Mouse (Mus musculus): Measurements from ENCODE around the gene Porcn.
A peak's percentile ranks its signal among the peaks of the same experiment; 100 is the strongest.

Gene Porcn

DNA sequence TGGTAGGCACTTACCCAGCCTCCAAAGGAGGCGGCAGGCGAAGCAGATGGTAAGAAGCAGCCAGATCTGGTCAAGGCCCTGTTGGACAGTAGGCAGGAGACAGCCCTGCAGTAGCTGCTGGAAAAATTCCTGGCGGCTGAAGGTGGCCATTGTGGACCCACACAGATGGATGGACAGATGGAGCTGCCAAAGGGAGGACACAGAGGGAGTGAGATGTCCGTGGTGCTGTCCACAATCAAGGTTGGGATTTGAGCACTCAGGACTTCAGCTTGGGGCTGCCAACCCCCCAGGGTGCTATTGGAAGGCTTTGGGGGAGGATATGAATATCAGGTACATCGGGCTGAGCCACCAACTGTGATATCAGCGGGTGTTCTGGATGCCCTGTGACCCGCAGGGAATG lies 774 bp downstream of the Porcn start:
- DNase-seq = peak; percentile 97

DNA sequence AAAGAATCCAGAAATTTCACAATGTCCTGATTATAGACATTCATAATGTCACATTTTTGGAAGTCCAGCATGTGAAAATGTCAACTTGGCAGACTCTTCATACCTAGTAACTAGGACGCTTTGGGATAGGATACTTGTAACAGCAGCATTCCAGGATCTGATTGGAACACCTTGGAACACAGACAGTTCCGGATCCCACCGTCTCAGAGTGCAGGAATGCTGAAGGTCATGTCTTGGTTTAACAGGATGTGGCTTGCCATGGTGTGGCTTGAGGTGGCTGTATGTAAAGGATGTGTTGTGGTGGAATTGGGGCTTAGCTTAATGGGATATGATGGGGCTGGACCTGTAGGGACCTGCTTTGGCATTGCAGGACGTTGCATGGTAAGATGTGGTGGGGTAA lies 1.2 kb downstream of the Porcn start:
- DNase-seq = no peak

DNA sequence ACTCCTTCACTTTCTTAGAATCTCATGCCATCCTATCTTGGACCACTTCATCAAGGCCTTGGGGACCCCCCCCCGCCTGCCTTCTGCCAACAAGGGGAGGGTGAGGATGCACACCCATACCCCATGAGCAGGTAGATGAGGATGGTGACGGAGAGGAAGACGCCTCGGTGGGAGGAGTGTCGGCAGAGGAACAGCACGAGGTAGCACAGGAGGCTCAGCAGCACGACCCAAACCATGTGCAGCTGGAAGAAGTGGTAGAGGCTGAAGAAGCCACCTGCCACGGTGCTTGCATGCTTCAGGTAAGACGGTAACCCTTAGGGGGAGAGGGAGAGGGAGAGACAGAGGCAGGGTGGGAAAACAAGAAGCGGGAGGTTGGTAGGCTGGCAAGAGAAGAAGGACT lies 2.2 kb downstream of the Porcn start:
- peak; percentile 55 for DNase-seq

DNA sequence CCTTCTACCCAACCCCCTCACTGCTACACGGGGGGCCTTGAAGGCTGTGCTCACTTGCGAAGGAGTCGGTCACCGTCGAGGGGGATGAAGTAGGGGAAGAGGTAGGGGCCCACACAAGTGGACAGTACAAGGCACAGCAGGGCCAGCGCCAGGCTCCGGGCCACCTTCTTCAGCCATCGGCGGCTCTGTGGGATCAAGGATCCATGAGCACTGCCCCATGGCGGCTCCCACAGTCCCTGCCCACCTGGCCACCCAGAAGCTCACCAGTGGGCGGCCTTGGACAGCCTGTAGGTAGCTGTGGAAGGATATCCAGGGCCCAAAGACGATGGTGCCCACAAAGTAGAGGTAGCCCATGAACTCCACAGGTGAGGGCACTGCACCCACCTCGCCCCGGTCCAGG lies 3.2 kb downstream of the Porcn start:
- DNase-seq = peak; percentile 41

GRCm38 (mm10) chrX:8193419-8193723 lies 13.0 kb downstream of the Porcn start, which contains the start of gene Ebp:
TSS of gene Ebp (minus strand) at chrX:8193512.
- DNase-seq = no peak

DNA sequence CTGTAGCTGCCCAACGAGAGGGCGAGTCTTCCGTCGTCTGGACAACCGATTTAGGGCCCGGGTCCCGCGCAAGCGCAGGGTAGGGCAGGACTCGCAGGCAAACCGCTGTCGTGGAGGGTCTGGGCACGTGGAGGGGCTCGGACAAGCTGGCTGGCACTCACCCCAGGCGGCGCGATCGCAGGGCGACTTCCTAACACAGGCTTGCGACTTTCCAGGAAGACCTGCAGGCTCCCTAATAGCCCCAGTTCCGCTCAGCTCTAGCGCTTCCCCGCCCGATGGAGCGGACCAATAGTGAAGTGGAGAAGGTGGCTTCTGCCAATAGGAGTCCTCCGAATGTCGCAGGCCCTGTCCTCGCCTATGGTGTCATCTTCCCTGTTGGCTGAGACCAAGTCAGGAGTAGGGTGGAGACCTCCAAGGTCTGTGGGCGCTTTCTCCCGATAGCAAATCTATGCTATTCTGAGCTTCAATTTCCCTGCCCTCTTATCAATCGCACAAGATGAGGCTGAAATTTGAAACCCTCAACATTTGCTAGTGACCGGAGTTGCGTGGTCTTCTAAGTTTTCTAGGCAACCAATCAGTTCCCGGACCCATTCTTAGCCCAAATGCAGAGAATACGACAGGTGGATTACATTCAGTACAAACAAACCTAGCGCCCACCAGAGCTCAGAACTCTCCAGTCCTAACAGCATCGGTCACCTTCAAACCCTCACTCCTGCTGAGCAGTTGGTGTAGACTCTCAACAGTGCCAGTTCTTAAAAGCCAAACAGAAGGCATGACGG lies 13.5 kb downstream of the Porcn start:
- peak; percentile 89 for DNase-seq

GRCm38 (mm10) chrX:8192126-8192639 lies 14.1 kb downstream of the Porcn start:
- peak; percentile 45 for DNase-seq

- no peak for DNase-seq
Observed at GRCm38 (mm10) chrX:8182871-8183540, 23.3 kb downstream of the Porcn start.

DNA sequence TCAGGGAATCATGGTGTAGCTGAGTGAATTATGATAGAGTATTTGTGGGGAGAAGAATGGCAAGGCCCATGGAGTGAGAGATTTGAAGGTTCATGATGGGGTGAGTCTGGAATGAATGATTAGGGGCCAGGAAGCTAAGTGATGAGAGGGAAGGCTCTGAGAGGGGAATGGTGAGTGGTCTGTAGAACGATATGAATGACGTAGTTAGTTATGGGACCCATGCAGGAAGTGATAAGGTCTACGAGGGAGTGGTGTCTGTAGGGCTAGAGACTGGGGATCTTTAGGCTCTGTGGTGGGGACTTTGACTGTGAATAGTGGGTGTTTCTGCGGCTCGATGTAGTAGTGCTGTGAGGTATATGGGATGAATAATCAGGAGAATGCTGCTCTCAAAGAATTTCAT lies 26.7 kb downstream of the Porcn start:
- DNase-seq = no peak

DNA sequence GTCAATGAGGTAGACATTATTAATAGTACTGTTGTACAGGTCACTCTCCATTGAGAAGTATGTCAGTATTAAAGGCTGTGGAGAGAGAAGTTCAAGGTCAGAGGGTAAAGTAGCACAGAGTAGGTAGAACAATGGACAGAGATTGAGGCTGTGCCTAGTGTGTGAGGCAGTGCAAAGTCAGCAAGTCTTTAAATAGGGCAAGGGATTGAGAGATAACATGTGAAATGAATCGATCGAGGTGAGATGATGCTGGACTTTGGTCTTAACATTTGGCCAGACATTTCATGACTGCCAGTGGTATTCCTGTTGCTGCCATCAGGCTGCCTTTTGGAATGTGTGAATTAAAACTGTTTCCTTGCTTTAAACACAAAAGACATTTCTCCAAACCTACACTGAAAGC lies 27.5 kb downstream of the Porcn start:
- no peak for DNase-seq

DNA sequence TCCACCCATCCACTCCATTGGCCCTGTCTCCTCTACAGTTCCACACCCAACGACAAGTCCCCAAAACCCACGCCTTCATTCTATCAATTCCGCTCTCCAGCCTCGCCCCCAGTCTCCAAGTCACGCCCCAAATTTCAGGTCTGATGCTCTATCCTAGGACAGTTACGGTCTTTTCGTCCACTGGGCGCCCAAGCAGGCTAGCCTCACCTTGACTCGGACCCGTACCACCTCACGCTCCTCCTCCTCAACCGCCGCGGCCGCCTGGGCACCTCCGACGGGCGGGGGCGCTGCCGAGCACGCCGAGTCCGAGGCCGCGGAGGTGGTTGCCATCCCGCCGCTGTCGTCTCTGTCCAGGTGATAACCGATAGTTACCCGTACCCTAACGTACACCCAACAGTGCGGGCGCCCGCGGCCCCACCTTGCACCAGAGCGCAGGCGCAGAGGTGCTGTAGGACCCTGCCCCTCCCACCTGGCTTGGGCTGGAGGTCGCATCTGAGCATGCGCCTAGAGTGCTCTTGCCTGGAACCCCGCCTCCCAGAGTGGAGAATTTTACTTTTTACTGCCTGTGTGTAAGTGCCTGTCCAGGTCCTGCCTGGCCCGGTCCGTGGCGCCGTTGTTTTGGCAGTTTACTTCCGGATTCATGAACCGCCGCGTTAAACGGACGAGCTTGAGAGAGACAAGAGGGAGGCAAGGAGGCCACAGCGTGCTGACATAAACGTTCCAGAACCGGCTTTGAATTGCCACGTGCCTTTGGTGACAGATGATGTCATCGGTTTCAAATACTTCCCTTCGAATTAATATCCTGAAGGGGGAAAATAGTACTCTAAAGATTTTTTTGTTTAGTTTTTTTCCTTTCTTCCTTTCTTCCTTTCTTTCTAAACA lies 30.6 kb downstream of the Porcn start, which contains the start of gene Tbc1d25:
TSS of gene Tbc1d25 (minus strand) at position 678 of the 882 bp plus-strand sequence.
- peak; percentile 88 for DNase-seq

GRCm38 (mm10) chrX:8175169-8175503 lies 31.2 kb downstream of the Porcn start:
- DNase-seq = no peak

- no peak for DNase-seq
Observed at GRCm38 (mm10) chrX:8167716-8168647, 38.3 kb downstream of the Porcn start.

DNA sequence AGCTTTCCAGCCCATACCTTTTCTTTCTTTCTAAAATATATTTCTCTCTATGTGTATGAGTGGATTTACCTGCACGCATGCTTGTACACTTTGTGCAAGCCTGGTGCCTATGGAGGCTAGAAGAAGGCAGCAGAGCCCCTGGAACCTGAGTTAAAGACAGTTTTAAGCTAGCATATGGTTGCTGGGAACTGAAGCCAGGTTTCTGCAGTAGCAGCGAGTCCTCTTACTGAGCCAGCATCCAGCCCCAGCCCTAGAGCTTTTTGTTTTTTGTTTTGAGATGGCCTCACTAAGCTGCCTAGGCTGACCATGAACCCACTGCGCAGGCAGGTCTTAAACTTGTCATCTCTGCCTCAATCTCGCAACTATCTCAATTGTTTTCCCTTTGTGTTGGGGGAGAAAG lies 41.9 kb downstream of the Porcn start:
- peak; percentile 47 for DNase-seq

DNA sequence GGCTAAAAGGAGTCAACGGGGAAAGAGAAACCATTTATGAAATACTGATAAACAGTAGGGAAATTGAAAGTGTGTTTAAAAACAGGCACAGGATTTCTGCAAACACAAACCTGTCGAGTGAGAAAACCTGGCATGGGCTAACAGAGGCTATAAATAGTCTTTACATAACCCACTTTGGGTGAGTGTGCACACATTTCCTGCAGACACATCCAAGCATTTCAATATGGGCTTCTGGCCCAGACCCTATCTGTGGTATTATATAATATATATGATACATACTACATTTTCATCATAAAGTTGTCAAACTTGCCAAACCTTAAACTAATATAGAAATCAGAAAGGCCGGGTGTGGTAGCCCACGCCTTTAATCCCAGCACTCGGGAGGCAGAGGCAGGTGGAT lies 43.2 kb downstream of the Porcn start:
- DNase-seq = peak; percentile 54

DNA sequence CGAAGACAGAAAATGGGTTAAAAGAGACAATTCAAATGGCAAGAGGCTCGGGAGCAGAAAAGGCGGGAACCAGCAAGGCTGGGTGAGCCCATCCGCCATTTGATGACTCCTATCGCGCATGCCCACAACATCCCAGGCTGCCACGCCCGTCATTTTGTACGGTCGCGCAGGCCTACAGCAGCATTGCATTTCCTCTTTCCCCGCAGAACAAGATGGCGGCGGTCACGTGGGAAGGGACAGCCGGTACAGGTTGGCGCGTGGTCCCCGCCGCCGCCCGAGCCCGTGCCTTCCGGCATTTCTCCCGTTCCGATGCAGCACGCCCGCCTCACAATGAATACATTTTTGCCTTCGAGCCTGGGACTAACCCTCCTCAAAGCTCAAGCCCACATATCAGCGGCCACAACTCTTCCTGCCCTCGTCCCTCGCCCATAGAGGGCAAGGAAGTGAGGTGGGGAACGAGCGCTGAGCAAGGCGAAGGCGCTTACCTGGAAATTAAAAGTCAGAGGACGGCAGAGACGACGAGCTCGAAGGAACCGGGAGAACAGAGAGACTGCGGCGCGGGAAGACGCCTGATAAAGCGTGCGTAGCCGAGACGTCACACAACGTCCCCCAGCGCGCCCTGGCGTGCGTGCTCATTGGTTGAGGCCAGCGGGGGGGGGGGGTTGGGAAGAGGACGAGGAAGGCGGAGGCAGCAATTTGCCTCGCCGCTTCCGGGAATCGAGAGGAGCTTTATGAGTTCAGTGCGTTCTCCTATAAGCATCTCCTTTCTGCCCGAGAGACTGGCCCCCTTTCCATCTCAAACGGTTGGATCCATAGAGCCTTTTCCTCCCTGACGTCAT lies 61.0 kb downstream of the Porcn start, which contains the start of gene Rbm3:
TSS of gene Rbm3 (minus strand) at position 728 of the 839 bp plus-strand sequence.
- peak; percentile 88 for DNase-seq
